Mouse (Mus musculus) intestine, embryonic 16.5 days (tissue): Measurements from ENCODE around the gene Chdh. TPM values are rescaled to one million over a fixed set of nuclear protein-coding genes. Genes with fewer than 3 reads are reported as not detected.

Experiments
- ATAC-seq: fragments of 200-750 bp; cut with Nextera tagmentation; 2 replicates; pipeline ENCODE4 v1.8.0; 2017; ENCODE audit warnings: moderate TSS enrichment, moderate library complexity
- H3K27ac ChIP-seq: fragments of 300-500 bp; sonication (generic); 2 replicates; pipeline ENCODE4 v1.5.1; 2014; ENCODE audit warnings: mild to moderate bottlenecking, low read length
- H3K27me3 ChIP-seq: fragments of 300-500 bp; sonication (generic); replicated peaks from 2 replicates; pipeline ENCODE4 v1.6.1; 2014; ENCODE audit warnings: low read length, control low read depth, mixed read lengths; ENCODE audit not compliant: control insufficient read depth, insufficient read depth
- H3K36me3 ChIP-seq: fragments of 300-500 bp; sonication (generic); 2 replicates; pipeline ENCODE4 v1.6.1; 2014; ENCODE audit warnings: low read length, control low read depth; ENCODE audit not compliant: control insufficient read depth, insufficient read depth
- H3K4me1 ChIP-seq: fragments of 300-500 bp; sonication (generic); 2 replicates; pipeline ENCODE4 v1.6.1; 2014; ENCODE audit warnings: low read length, control low read depth, mixed read lengths; ENCODE audit not compliant: control insufficient read depth, insufficient read depth
- H3K4me2 ChIP-seq: fragments of 300-500 bp; sonication (generic); 2 replicates; pipeline ENCODE4 v1.6.1; 2014; ENCODE audit warnings: low read depth, low read length, control low read depth
- H3K4me3 ChIP-seq: fragments of 300-500 bp; sonication (generic); 2 replicates; pipeline ENCODE4 v1.5.1; 2014; ENCODE audit warnings: mild to moderate bottlenecking, low read length
- H3K9ac ChIP-seq: fragments of 300-500 bp; sonication (generic); 2 replicates; pipeline ENCODE4 v1.6.1; 2014; ENCODE audit warnings: low read depth, low read length
- H3K9me3 ChIP-seq: fragments of 300-500 bp; sonication (generic); 2 replicates; pipeline ENCODE4 v1.6.1; 2016; ENCODE audit warnings: low read length, control low read depth; ENCODE audit not compliant: control insufficient read depth
- WGBS: fragments of 180-500 bp; shearing (Covaris S2); extraction: QIAGEN DNeasy Blood & Tissue Kit; methylation state at CpG from one replicate; pipeline ENCODE4 v1.1.7; 2014; 5-methylcytosine and 5-hydroxymethylcytosine counted together
- polyA plus RNA-seq: library from polyadenylated mRNA; unstranded; fragments of >200 nt; fragmentation: Nextera tagmentation; extraction: Ambion mirVana; gene quantifications from 2 replicates; pipeline ENCODE4 v1.2.1, GENCODE M21; 2015

The Chdh gene
- polyA plus RNA-seq, 1 experiment from 2014 or later = 2.1 TPM

DNA sequence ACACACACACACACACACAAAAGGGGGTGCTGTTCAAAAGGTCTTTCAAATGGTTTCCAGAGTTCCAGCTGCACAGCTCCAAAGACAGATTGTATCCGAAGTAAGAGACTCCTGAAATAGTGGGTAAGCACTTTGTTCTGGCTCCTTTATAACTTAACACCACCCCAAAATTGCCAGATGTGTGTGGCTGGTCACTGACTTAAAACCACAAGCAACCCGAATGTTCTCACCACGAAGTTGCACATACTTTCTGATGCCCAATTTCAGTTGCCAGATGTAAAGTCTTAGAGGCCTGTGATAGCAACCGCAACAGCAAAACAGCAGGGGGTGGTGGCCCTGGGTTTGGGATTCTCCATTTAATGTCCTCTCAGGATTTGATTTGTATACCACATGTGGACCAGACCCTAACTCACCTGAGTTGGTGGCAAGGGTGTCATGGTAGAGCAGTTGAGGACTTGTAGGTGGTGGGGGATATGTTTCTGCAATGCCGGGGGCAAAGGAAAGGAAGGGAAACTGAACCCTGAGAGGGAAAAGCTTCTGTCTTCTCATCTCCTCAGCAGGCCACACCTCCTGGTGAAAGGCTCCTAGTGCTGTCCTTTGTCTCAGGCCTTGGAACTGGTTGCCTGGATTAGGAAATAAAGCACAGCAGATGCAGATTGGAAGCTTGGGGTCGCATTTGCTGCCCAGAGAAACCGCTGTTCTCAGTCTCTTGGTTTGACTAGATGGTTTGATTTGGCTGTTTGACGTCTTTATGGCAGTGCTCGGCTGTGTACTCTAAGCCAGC is 11.2 kb downstream of the Chdh start:
- Histone ChIP-seq H3K4me1 (no peaks in the 10 kb centered on the region), H3K36me3 (no peaks in the 10 kb centered on the region), H3K4me3 (no peak overlapping the region), H3K9ac (no peak overlapping the region), H3K27ac (no peak overlapping the region), H3K9me3 (no peaks in the 10 kb centered on the region), H3K27me3 (no peaks in the 10 kb centered on the region), H3K4me2 (no peak overlapping the region)
- 49% methylated on average over 9 of the region's 9 CpGs for WGBS
- ATAC-seq = no peak

DNA sequence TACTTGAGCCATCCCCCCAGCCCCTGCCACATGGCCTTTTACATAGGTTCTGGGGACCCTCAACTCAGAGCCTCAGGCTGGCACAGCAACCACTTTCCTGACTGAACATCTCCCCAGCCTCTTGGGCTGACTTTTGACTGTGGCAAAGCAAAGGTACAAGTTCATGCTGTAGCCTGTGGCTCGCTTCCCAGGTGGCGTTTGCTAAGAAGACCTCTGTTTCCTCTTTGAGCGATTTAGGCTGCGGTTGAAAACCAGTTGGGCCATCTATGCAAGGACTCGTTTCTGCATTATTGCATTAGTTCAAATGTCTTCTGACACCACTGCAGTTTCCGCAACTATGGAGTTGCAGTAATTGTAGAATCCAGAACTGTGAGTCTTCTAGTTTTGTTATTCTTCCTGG is 13.6 kb downstream of the Chdh start:
- no peaks in the 10 kb centered on the region for H3K36me3 ChIP-seq
- no peaks in the 10 kb centered on the region for H3K27me3 ChIP-seq
- no peaks in the 10 kb centered on the region for H3K4me1 ChIP-seq
- H3K4me2 ChIP-seq = no peak overlapping the region
- no peak for ATAC-seq
- H3K27ac ChIP-seq = no peak overlapping the region
- 93% methylated on average over 6 of the region's 6 CpGs for WGBS
- no peaks in the 10 kb centered on the region for H3K9me3 ChIP-seq
- H3K9ac ChIP-seq = no peak overlapping the region
- no peak overlapping the region for H3K4me3 ChIP-seq

DNA sequence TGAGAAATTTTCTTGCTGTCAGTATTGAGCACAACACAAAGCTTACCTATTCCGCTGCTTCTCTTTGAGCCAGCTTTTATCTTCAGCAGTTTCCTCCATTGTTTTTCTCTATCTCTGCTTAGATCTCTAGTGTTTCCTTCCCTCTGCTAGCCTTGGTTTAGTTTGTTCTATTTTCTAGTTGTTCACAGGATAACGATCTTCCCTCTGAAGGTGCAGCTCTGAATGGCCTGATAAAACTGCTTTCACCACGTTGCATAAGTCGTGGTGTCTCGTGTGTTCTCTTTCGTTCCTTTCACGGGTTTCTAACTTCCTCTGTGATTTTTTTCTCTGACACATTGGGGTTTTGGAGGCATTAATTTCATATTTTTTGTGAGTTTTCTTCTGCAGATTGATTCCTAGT is 15.6 kb downstream of the Chdh start:
- WGBS = 32% methylated on average over 7 of the region's 7 CpGs

DNA sequence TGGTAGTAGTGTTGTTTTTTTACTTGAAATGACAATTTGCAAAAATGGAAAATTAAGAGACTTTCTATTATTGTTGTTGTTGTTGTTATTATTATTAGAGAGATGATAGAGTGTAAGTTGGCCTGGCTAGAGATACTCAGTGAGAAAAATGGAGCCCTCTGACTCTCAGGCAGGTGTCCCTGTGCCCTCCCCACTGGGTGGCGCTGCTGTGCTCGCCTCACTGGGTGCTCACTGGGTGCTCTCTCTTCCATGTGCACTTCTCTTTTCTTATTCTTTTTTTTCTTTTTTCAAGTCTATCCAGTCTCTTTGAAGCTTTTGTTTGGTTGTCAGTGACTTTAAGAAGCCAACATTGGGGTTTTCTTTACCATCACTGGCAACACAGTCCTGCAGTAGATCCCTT is 18.6 kb downstream of the Chdh start:
- no peaks in the 10 kb centered on the region for H3K36me3 ChIP-seq
- no peaks in the 10 kb centered on the region for H3K4me1 ChIP-seq
- WGBS = 53% methylated on average over 2 of the region's 2 CpGs
- no peaks in the 10 kb centered on the region for H3K27me3 ChIP-seq
- H3K4me3 ChIP-seq = no peak overlapping the region
- no peak overlapping the region for H3K4me2 ChIP-seq
- no peak for ATAC-seq
- no peak overlapping the region for H3K27ac ChIP-seq
- no peaks in the 10 kb centered on the region for H3K9me3 ChIP-seq
- no peak overlapping the region for H3K9ac ChIP-seq

More for the DNA sequence above, 15.6 kb downstream of the Chdh start:
- no peak for ATAC-seq
- H3K4me3 ChIP-seq = no peak overlapping the region
- no peaks in the 10 kb centered on the region for H3K4me1 ChIP-seq
- H3K4me2 ChIP-seq = no peak overlapping the region
- no peaks in the 10 kb centered on the region for H3K9me3 ChIP-seq
- H3K27ac ChIP-seq = no peak overlapping the region
- no peaks in the 10 kb centered on the region for H3K27me3 ChIP-seq
- no peaks in the 10 kb centered on the region for H3K36me3 ChIP-seq
- no peak overlapping the region for H3K9ac ChIP-seq

DNA sequence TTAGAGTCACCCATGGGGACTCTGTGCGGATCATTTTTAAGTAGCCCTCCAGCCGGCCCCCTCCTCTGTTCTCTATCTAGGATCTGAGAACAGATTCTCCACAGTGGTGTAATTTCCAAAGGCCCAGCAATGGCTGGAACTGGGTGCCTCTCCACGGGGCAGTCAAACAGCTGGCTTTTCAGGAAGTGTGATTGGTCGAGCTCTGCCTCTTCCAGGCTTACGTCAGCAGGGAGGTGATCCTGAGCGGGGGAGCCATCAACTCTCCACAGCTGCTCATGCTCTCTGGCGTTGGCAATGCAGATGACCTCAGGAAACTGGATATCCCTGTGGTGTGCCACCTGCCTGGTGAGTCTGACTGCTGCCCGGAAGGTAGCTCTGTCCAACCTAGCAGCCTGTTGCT is 24.6 kb downstream of the Chdh start:
- Histone ChIP-seq H3K9me3 (no peaks in the 10 kb centered on the region), H3K9ac (no peak overlapping the region), H3K4me1 (no peaks in the 10 kb centered on the region), H3K36me3 (no peaks in the 10 kb centered on the region), H3K4me2 (no peak overlapping the region), H3K27ac (no peak overlapping the region), H3K27me3 (no peaks in the 10 kb centered on the region), H3K4me3 (no peak overlapping the region)
- no peak for ATAC-seq
- WGBS = 65% methylated on average over 8 of the region's 8 CpGs

DNA sequence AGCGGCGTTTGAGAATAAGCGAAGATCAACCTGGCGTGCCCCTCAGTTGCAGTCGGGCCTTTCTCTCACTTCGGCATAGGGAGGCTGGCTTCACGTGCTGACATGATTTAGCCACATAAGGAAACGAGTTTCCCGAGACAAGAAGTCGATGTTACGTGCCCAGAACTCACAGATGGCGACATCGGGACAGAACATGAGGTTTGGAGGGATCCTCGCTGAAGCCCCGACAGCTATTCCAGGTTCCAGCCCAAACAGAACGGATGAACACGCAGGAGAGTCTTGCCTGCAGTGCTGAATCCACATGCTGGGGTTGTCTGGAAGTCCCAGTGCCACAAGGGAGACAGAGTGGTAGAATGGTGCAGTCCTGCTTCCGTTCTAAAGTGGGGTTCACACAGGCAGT is 29.6 kb downstream of the Chdh start:
- Histone ChIP-seq H3K27me3 (no peaks in the 10 kb centered on the region), H3K4me1 (no peaks in the 10 kb centered on the region), H3K4me2 (no peak overlapping the region), H3K4me3 (no peak overlapping the region), H3K27ac (no peak overlapping the region), H3K36me3 (no peaks in the 10 kb centered on the region), H3K9ac (no peak overlapping the region), H3K9me3 (no peaks in the 10 kb centered on the region)
- no peak for ATAC-seq
- 89% methylated on average over 18 of the region's 18 CpGs for WGBS

DNA sequence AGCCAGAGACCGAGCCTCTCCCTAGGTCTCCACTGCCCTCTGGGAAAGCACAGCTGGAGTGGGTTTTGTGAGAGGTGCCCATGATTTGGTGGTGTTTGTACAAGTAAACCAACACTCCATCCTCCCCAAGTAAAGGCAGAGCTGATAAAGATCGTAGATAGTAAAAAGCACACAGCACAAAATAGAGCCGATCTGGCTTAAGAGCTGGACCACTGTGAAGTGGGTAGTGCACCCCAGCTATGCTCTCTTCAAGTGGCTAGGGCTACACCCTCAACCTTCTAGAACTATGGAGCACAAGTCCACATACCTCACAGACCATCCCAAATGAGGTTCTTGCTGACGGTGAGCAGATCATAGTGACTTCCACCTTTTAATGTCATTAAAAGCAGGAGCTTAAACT is 30.6 kb downstream of the Chdh start:
- no peaks in the 10 kb centered on the region for H3K4me1 ChIP-seq
- no peaks in the 10 kb centered on the region for H3K9me3 ChIP-seq
- H3K27ac ChIP-seq = no peak overlapping the region
- ATAC-seq = no peak
- H3K36me3 ChIP-seq = no peaks in the 10 kb centered on the region
- no peak overlapping the region for H3K9ac ChIP-seq
- 63% methylated on average over 4 of the region's 4 CpGs for WGBS
- H3K4me2 ChIP-seq = no peak overlapping the region
- no peaks in the 10 kb centered on the region for H3K27me3 ChIP-seq
- no peak overlapping the region for H3K4me3 ChIP-seq

DNA sequence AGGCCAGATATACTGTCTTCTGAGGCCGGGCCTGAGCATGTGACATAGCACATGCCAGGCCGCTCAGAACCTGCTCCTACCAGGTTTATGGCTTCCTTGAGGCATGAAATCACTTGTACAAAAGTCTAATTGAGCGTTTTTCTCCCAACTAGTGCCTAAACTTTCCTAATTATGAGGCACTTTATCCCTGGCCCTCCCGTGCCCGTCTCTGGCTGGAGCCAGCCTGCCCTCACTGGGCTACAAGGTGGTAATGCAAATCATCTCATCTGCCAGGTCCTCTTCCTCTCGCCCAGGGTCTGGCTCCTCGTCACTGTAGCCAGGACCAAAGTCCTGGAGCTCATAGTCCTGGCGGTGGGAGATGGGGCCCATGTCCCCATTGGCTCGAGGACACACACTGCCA is 33.0 kb downstream of the Chdh start:
- no peaks in the 10 kb centered on the region for H3K36me3 ChIP-seq
- H3K4me3 ChIP-seq = no peak overlapping the region
- no peak overlapping the region for H3K4me2 ChIP-seq
- ATAC-seq = no peak
- H3K9ac ChIP-seq = no peak overlapping the region
- no peak overlapping the region for H3K27ac ChIP-seq
- H3K9me3 ChIP-seq = no peaks in the 10 kb centered on the region
- H3K4me1 ChIP-seq = 0 out of 2 replicates have a peak, but pooled peaks cover 2% of the 10 kb centered on the region
- no peaks in the 10 kb centered on the region for H3K27me3 ChIP-seq
- WGBS = 84% methylated on average over 9 of the region's 9 CpGs

DNA sequence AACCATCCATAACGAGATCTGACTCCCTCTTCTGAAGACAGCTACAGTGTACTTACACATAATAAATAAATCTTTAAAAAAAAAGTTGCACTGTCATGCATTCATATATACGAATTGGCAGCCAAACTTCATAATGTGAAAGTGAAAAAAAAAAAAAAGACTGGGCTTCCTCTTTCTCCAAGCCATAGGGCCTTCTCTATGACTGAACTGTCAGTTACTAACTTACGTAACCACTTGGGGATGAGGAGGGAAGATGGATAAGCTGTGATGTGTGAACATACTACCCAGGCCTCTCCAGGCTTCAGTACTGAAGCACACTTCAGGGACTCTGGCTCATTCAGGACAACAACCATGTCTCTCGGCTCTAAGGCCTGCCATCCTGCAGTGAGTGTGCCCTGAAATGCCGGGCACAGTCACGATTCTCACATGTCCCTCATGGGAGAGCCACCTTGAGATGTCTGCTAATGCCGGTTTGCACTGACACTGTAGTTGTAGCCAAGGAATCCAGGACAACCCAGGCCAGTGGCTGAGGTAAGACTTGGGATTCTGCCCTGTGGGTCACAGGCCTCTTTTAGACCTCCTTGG is 34.6 kb downstream of the Chdh start:
- Histone ChIP-seq H3K36me3 (no peaks in the 10 kb centered on the region), H3K9me3 (no peaks in the 10 kb centered on the region), H3K9ac (no peak overlapping the region), H3K4me1 (0 out of 2 replicates have a peak, but pooled peaks cover 2% of the 10 kb centered on the region), H3K27ac (no peak overlapping the region), H3K4me3 (no peak overlapping the region), H3K4me2 (no peak overlapping the region), H3K27me3 (no peaks in the 10 kb centered on the region)
- ATAC-seq = no peak
- 88% methylated on average over 7 of the region's 7 CpGs for WGBS
